20 mouse cellular contexts compared by ENCODE assay signal in the genomic region with DNA sequence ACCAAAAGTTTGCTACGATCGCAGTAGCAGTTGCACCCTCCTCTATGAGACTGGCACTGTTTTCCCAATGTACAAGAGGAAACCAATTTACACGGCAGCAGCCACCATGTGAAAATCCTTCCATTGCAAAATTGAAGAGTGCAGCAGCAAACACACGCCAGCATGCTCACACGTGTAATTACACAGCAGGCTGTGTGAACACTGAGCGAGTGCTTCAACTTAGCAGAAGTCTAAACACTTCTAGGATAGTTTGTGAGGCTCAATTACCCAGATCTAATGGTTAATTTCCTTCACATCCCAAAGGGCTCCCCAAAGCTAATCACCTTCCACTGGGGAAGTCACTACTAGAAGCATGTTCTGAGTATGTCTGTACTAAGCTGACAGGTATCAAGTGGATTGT.
DNase-seq lines count a peak whose midpoint lies in the region; ATAC-seq and TF ChIP-seq lines count a peak whose summit lies in the region.
"Had no signal": no experiment of that assay in that cellular context is flagged by ENCODE, and none has a peak within 500 bp of the region (broad histone marks: within the 10 kb centered on the region; RNA-seq: fewer than 3 reads in every experiment).

No protein-coding gene starts in this region.

- no peak overlapping the region for H3K4me2 ChIP-seq in forebrain, embryonic 15.5 days (replicated peaks)
- no peak overlapping the region for H3K4me2 ChIP-seq in forebrain, embryonic 12.5 days
- no peak overlapping the region for H3K4me2 ChIP-seq in embryonic facial prominence, embryonic 14.5 days (ENCODE audit: low read depth, low read length)
- H3K4me2 ChIP-seq: liver, embryonic 12.5 days had no signal

- no peaks in the 10 kb centered on the region for H3K9me3 ChIP-seq in forebrain, embryonic 15.5 days
- H3K9me3 ChIP-seq in forebrain, embryonic 12.5 days: no peaks in the 10 kb centered on the region
- H3K9me3 ChIP-seq in embryonic facial prominence, embryonic 14.5 days (ENCODE audit: control insufficient read depth, low read length): no peaks in the 10 kb centered on the region
- H3K9me3 ChIP-seq: liver, embryonic 12.5 days; midbrain, embryonic 10.5 days had no signal

- no peak for DNase-seq in layer of hippocampus, adult 2 months (ENCODE audit: low spot score in 2 of 2)
- no peak for DNase-seq in layer of hippocampus, adult 18-20 months (ENCODE audit: low spot score in 2 of 2)
- no peak for DNase-seq in embryonic facial prominence, embryonic 14.5 days (ENCODE audit: low spot score)
- no peak for DNase-seq in urinary bladder, adult 18-20 months (ENCODE audit: low spot score in 2 of 2)
- DNase-seq: adrenal gland, postnatal 14 days; cerebellum, adult 9-10 months; gastrocnemius, postnatal 36 days; kidney, postnatal 36 days; layer of hippocampus, adult 9-11 months; lung, adult 18-20 months; lung, postnatal 10 days; right cerebral cortex, adult 18-20 months; thymus, adult 18-20 months; thymus, postnatal 36 days had no signal

- no peaks in the 10 kb centered on the region for H3K36me3 ChIP-seq in forebrain, embryonic 15.5 days
- H3K36me3 ChIP-seq in forebrain, embryonic 12.5 days (replicated peaks): no peaks in the 10 kb centered on the region
- H3K36me3 ChIP-seq in embryonic facial prominence, embryonic 14.5 days (ENCODE audit: control insufficient read depth, insufficient read depth, low read length): no peaks in the 10 kb centered on the region
- H3K36me3 ChIP-seq: liver, embryonic 12.5 days; midbrain, embryonic 10.5 days had no signal

- no peak for TF ChIP-seq CTCF in layer of hippocampus, adult 2 months (conservative IDR thresholded peaks at IDR 0.05)
- no peak for TF ChIP-seq CTCF in olfactory bulb, adult 2 months (IDR thresholded peaks at IDR 0.05; ENCODE audit: insufficient read depth, low read depth, low read length)

- 61% methylated on average over 6 of the region's 6 CpGs for WGBS in forebrain, embryonic 15.5 days
- 83% methylated on average over 6 of the region's 6 CpGs for whole genome bisulfite sequencing in forebrain, embryonic 12.5 days
- 53% methylated on average over 6 of the region's 6 CpGs for WGBS in embryonic facial prominence, embryonic 14.5 days
- 24% methylated on average over 6 of the region's 6 CpGs for WGBS in olfactory bulb, adult 2 months

- H3K27me3 ChIP-seq in forebrain, embryonic 15.5 days: no peaks in the 10 kb centered on the region
- H3K27me3 ChIP-seq in forebrain, embryonic 12.5 days: no peaks in the 10 kb centered on the region
- H3K27me3 ChIP-seq in embryonic facial prominence, embryonic 14.5 days (replicated peaks; ENCODE audit: control insufficient read depth, insufficient read depth, low read length): no peaks in the 10 kb centered on the region

- H3K4me1 ChIP-seq in forebrain, embryonic 15.5 days: peaks cover 22% of the 10 kb centered on the region
- peaks cover 16% of the 10 kb centered on the region for H3K4me1 ChIP-seq in forebrain, embryonic 12.5 days
- H3K4me1 ChIP-seq in embryonic facial prominence, embryonic 14.5 days (ENCODE audit: control insufficient read depth, insufficient read depth, low read length): peaks cover 28% of the 10 kb centered on the region
- peaks cover 39% of the 10 kb centered on the region for H3K4me1 ChIP-seq in olfactory bulb, adult 2 months (ENCODE audit: control insufficient read depth, insufficient read depth, low read length)

- TF ChIP-seq POLR2A in olfactory bulb, adult 2 months (IDR thresholded peaks at IDR 0.05; ENCODE audit: insufficient read depth, low read depth, low read length): no peak

- H3K27ac ChIP-seq in forebrain, embryonic 15.5 days (replicated peaks): no peak overlapping the region
- no peak overlapping the region for H3K27ac ChIP-seq in forebrain, embryonic 12.5 days
- H3K27ac ChIP-seq in layer of hippocampus, adult 2 months: peak overlapping the region; percentile 18; the same call in 1 of the 2 replicates
- 0 out of 2 replicates have a peak overlapping the region, but pooled peaks have one; percentile 1 for H3K27ac ChIP-seq in embryonic facial prominence, embryonic 14.5 days (replicated peaks; ENCODE audit: low read depth, low read length)
- H3K27ac ChIP-seq in olfactory bulb, adult 2 months (ENCODE audit: insufficient read depth, low read depth, low read length): peak overlapping the region; percentile 71
- H3K27ac ChIP-seq: liver, embryonic 12.5 days; midbrain, embryonic 10.5 days had no signal

- H3K4me3 ChIP-seq in forebrain, embryonic 15.5 days: no peak overlapping the region
- no peak overlapping the region for H3K4me3 ChIP-seq in forebrain, embryonic 12.5 days (replicated peaks)
- H3K4me3 ChIP-seq in layer of hippocampus, adult 2 months: no peak overlapping the region
- H3K4me3 ChIP-seq in embryonic facial prominence, embryonic 14.5 days (ENCODE audit: low read depth, low read length): no peak overlapping the region
- H3K4me3 ChIP-seq in olfactory bulb, adult 2 months (ENCODE audit: insufficient read depth, low read depth, low read length): no peak overlapping the region
- H3K4me3 ChIP-seq: liver, embryonic 12.5 days; midbrain, embryonic 10.5 days had no signal

- ATAC-seq in forebrain, embryonic 15.5 days (replicated peaks): 0 out of 2 replicates have a peak, but pooled peaks have one; percentile 26
- no peak for ATAC-seq in forebrain, embryonic 12.5 days (ENCODE audit: low FRiP score)
- ATAC-seq in embryonic facial prominence, embryonic 14.5 days (ENCODE audit: low read depth): no peak
- ATAC-seq: intestine, postnatal 0 days; liver, embryonic 12.5 days had no signal

- no peak overlapping the region for H3K9ac ChIP-seq in forebrain, embryonic 15.5 days (replicated peaks)
- H3K9ac ChIP-seq in forebrain, embryonic 12.5 days: no peak overlapping the region
- no peak overlapping the region for H3K9ac ChIP-seq in embryonic facial prominence, embryonic 14.5 days (ENCODE audit: low read depth, low read length)
- H3K9ac ChIP-seq: liver, embryonic 12.5 days had no signal

Comparison
In these comparisons a context has a peak if more than half of its experiments do, and no peak if none do; other contexts are left out.
1. H3K27ac ChIP-seq: peak in layer of hippocampus, adult 2 months (single experiment), embryonic facial prominence, embryonic 14.5 days (single experiment) and olfactory bulb, adult 2 months (single experiment); none in forebrain, embryonic 15.5 days (single experiment) and forebrain, embryonic 12.5 days (single experiment).